Mouse (Mus musculus) stomach, embryonic 16.5 days (tissue): Measurements from ENCODE around the gene Dcst2. TPM values are rescaled to one million over a fixed set of nuclear protein-coding genes. Genes with fewer than 3 reads are reported as not detected.

Experiments used
- ATAC-seq: fragments of 200-750 bp; cut with Nextera tagmentation; 2 replicates; pipeline ENCODE4 v1.8.0; 2017; ENCODE audit warnings: moderate number of reproducible peaks, moderate TSS enrichment; ENCODE audit not compliant: insufficient read depth, low FRiP score
- H3K27ac ChIP-seq: fragments of 300-500 bp; sonication (generic); 2 replicates; pipeline ENCODE4 v1.5.1; 2014; ENCODE audit warnings: low read length
- H3K27me3 ChIP-seq: fragments of 300-500 bp; sonication (generic); 2 replicates; pipeline ENCODE4 v1.6.1; 2014; ENCODE audit warnings: low read length, control low read depth, mixed read lengths; ENCODE audit not compliant: control insufficient read depth, insufficient read depth
- H3K36me3 ChIP-seq: fragments of 300-500 bp; sonication (generic); 2 replicates; pipeline ENCODE4 v1.6.1; 2014; ENCODE audit warnings: low read length; ENCODE audit not compliant: control insufficient read depth, insufficient read depth
- H3K4me1 ChIP-seq: fragments of 300-500 bp; sonication (generic); 2 replicates; pipeline ENCODE4 v1.6.1; 2014; ENCODE audit warnings: low read length, control low read depth, mixed read lengths; ENCODE audit not compliant: control insufficient read depth, insufficient read depth
- H3K4me2 ChIP-seq: fragments of 300-500 bp; sonication (generic); 2 replicates; pipeline ENCODE4 v1.6.1; 2014; ENCODE audit warnings: low read depth, low read length, mixed read lengths
- H3K4me3 ChIP-seq: fragments of 300-500 bp; sonication (generic); replicated peaks from 2 replicates; pipeline ENCODE4 v1.5.1; 2014; ENCODE audit warnings: mild to moderate bottlenecking, low read length
- H3K9ac ChIP-seq: fragments of 300-500 bp; sonication (generic); 2 replicates; pipeline ENCODE4 v1.6.1; 2014; ENCODE audit warnings: low read length
- H3K9me3 ChIP-seq: fragments of 300-500 bp; sonication (generic); replicated peaks from 2 replicates; pipeline ENCODE4 v1.6.1; 2016; ENCODE audit warnings: low read length, control low read depth; ENCODE audit not compliant: control insufficient read depth
- WGBS: fragments of 180-500 bp; shearing (Covaris S2); extraction: QIAGEN DNeasy Blood & Tissue Kit; methylation state at CpG from one replicate; pipeline ENCODE4 v1.1.7; 2014; 5-methylcytosine and 5-hydroxymethylcytosine counted together
- polyA plus RNA-seq: library from polyadenylated mRNA; unstranded; fragments of >200 nt; fragmentation: Nextera tagmentation; extraction: Ambion mirVana; gene quantifications from 2 replicates; pipeline ENCODE4 v1.2.1, GENCODE M21; 2015

The Dcst2 gene
- polyA plus RNA-seq, 1 experiment from 2014 or later, result 0.49 TPM

GRCm38 (mm10) chr3:89408448-89408847 is 46.7 kb downstream of the Dcst2 start:
- Histone ChIP-seq H3K36me3 (peaks cover 8% of the 10 kb centered on the region; the same call in 1 of the 2 replicates), H3K4me2 (no peak overlapping the region), H3K9ac (no peak overlapping the region), H3K27me3 (no peaks in the 10 kb centered on the region), H3K4me3 (no peak overlapping the region), H3K27ac (no peak overlapping the region), H3K4me1 (peaks cover 3% of the 10 kb centered on the region; the same call in 1 of the 2 replicates), H3K9me3 (no peaks in the 10 kb centered on the region)
- WGBS, result 62% methylated on average over 16 of the region's 16 CpGs
- ATAC-seq, result no peak

- ATAC-seq, result no peak
- Histone ChIP-seq H3K27ac (no peak overlapping the region), H3K4me1 (peaks cover 3% of the 10 kb centered on the region; the same call in 1 of the 2 replicates), H3K9ac (no peak overlapping the region), H3K4me2 (no peak overlapping the region), H3K9me3 (no peaks in the 10 kb centered on the region), H3K36me3 (peaks cover 16% of the 10 kb centered on the region), H3K27me3 (no peaks in the 10 kb centered on the region), H3K4me3 (no peak overlapping the region)
- WGBS, result 91% methylated on average over 3 of the region's 3 CpGs
Observed at GRCm38 (mm10) chr3:89409701-89410100, 47.9 kb downstream of the Dcst2 start.

- no peaks in the 10 kb centered on the region for H3K9me3 ChIP-seq
- no peak overlapping the region for H3K27ac ChIP-seq
- peak overlapping the region; percentile 65 for H3K4me2 ChIP-seq
- peaks cover 22% of the 10 kb centered on the region for H3K36me3 ChIP-seq
- 77% methylated on average over 10 of the region's 10 CpGs for WGBS
- no peak for ATAC-seq
- peaks cover 3% of the 10 kb centered on the region; the same call in 1 of the 2 replicates for H3K4me1 ChIP-seq
- H3K9ac ChIP-seq, result peak overlapping the region; percentile 68
- H3K27me3 ChIP-seq, result no peaks in the 10 kb centered on the region
- H3K4me3 ChIP-seq, result peak overlapping the region; percentile 61
Observed at GRCm38 (mm10) chr3:89410864-89411263, 49.1 kb downstream of the Dcst2 start.

- peak within 1 kb of the TSS; percentile 61 for H3K4me3 ChIP-seq
- peak; percentile 99 for ATAC-seq
- peak within 1 kb of the TSS; percentile 68 for H3K9ac ChIP-seq
- H3K4me1 ChIP-seq, result peaks cover 7% of the 10 kb centered on the region
- peak within 1 kb of the TSS; percentile 65 for H3K4me2 ChIP-seq
- no peaks in the 10 kb centered on the region for H3K27me3 ChIP-seq
- peak within 1 kb of the TSS; percentile 11; the same call in 1 of the 2 replicates for H3K27ac ChIP-seq
- WGBS, result 6% methylated on average over 28 of the region's 28 CpGs
- no peaks in the 10 kb centered on the region for H3K9me3 ChIP-seq
- peaks cover 25% of the 10 kb centered on the region for H3K36me3 ChIP-seq
Observed at GRCm38 (mm10) chr3:89411490-89412393, 50.0 kb downstream of the Dcst2 start, which contains the start of gene Flad1. Gene Flad1 (minus strand): TSS chr3:89411870.

- no peak for ATAC-seq
- H3K27ac ChIP-seq, result no peak overlapping the region
- H3K27me3 ChIP-seq, result no peaks in the 10 kb centered on the region
- H3K4me1 ChIP-seq, result peaks cover 21% of the 10 kb centered on the region
- H3K4me2 ChIP-seq, result no peak overlapping the region
- no peak overlapping the region for H3K9ac ChIP-seq
- peaks cover 18% of the 10 kb centered on the region for H3K36me3 ChIP-seq
- no peak overlapping the region for H3K4me3 ChIP-seq
- WGBS, result 92% methylated on average over 8 of the region's 8 CpGs
- H3K9me3 ChIP-seq, result no peaks in the 10 kb centered on the region
Observed at GRCm38 (mm10) chr3:89416158-89416557, 54.4 kb downstream of the Dcst2 start.

GRCm38 (mm10) chr3:89417131-89417530 is 55.4 kb downstream of the Dcst2 start:
- Histone ChIP-seq H3K4me2 (peak overlapping the region; percentile 78), H3K27ac (peak overlapping the region; percentile 99), H3K4me3 (peak overlapping the region; percentile 70), H3K9ac (peak overlapping the region; percentile 74), H3K9me3 (no peaks in the 10 kb centered on the region), H3K4me1 (peaks cover 25% of the 10 kb centered on the region), H3K27me3 (no peaks in the 10 kb centered on the region), H3K36me3 (peaks cover 18% of the 10 kb centered on the region)
- no peak for ATAC-seq
- WGBS, result 17% methylated on average over 2 of the region's 2 CpGs

- H3K9me3 ChIP-seq, result no peaks in the 10 kb centered on the region
- peak overlapping the region; percentile 74 for H3K9ac ChIP-seq
- H3K36me3 ChIP-seq, result peaks cover 18% of the 10 kb centered on the region
- H3K27me3 ChIP-seq, result no peaks in the 10 kb centered on the region
- under 1% methylated on average over 20 of the region's 20 CpGs for WGBS
- peak overlapping the region; percentile 70 for H3K4me3 ChIP-seq
- peak; percentile 12 for ATAC-seq
- H3K27ac ChIP-seq, result peak overlapping the region; percentile 99
- peaks cover 27% of the 10 kb centered on the region for H3K4me1 ChIP-seq
- peak overlapping the region; percentile 78 for H3K4me2 ChIP-seq
Observed at GRCm38 (mm10) chr3:89417840-89418169, 56.0 kb downstream of the Dcst2 start.

GRCm38 (mm10) chr3:89418170-89418860 is 56.5 kb downstream of the Dcst2 start, which contains the start of the genes Cks1b and Shc1:
Gene Cks1b (minus strand): TSS chr3:89418383.
Gene Shc1 (plus strand): TSS chr3:89418443.
- under 1% methylated on average over 39 of the region's 39 CpGs for WGBS
- peaks cover 18% of the 10 kb centered on the region for H3K36me3 ChIP-seq
- H3K4me3 ChIP-seq, result peak within 1 kb of the TSS; percentile 70
- peak within 1 kb of the TSS; percentile 78 for H3K4me2 ChIP-seq
- ATAC-seq, result peak; percentile 94
- peak within 1 kb of the TSS; percentile 99 for H3K27ac ChIP-seq
- peaks cover 32% of the 10 kb centered on the region for H3K4me1 ChIP-seq
- no peaks in the 10 kb centered on the region for H3K9me3 ChIP-seq
- peak within 1 kb of the TSS; percentile 79 for H3K9ac ChIP-seq
- H3K27me3 ChIP-seq, result no peaks in the 10 kb centered on the region

- Histone ChIP-seq H3K4me3 (peak overlapping the region; percentile 70), H3K27ac (peak overlapping the region; percentile 99), H3K4me2 (peak overlapping the region; percentile 78), H3K9me3 (no peaks in the 10 kb centered on the region), H3K27me3 (no peaks in the 10 kb centered on the region), H3K36me3 (peaks cover 17% of the 10 kb centered on the region), H3K4me1 (peaks cover 37% of the 10 kb centered on the region), H3K9ac (peak overlapping the region; percentile 79)
- under 1% methylated on average over 16 of the region's 16 CpGs for WGBS
- peak; percentile 16 for ATAC-seq
Observed at GRCm38 (mm10) chr3:89418861-89419250, 57.1 kb downstream of the Dcst2 start.
